Mouse (Mus musculus) heart, embryonic 13.5 days (tissue): Measurements from ENCODE around the gene Mrgprh. TPM values are rescaled to one million over a fixed set of nuclear protein-coding genes. Genes with fewer than 3 reads are reported as not detected.
"Not testable (repeated sequence)": the region's sequence is repeated elsewhere in the genome, so short reads cannot be mapped to it uniquely, and the experiment has no call there.

ENCODE experiments used
- ATAC-seq: fragments of 200-750 bp; cut with Nextera tagmentation; 2 replicates; pipeline ENCODE4 v1.8.0; 2017; ENCODE audit warnings: moderate TSS enrichment; ENCODE audit not compliant: insufficient number of reproducible peaks, low FRiP score, low TSS enrichment; ENCODE audit errors: extremely low read depth
- H3K27ac ChIP-seq: fragments of 300-500 bp; sonication (generic); replicated peaks from 2 replicates; pipeline ENCODE4 v1.5.1; 2015; ENCODE audit warnings: moderate library complexity, mild to moderate bottlenecking, inconsistent platforms
- H3K27me3 ChIP-seq: fragments of 300-500 bp; sonication (generic); replicated peaks from 2 replicates; pipeline ENCODE4 v1.6.1; 2015; ENCODE audit warnings: mild to moderate bottlenecking, inconsistent platforms
- H3K36me3 ChIP-seq: fragments of 300-500 bp; sonication (generic); 2 replicates; pipeline ENCODE4 v1.6.1; 2015; ENCODE audit warnings: mild to moderate bottlenecking, inconsistent platforms
- H3K4me1 ChIP-seq: fragments of 300-500 bp; sonication (generic); 2 replicates; pipeline ENCODE4 v1.6.1; 2015; ENCODE audit warnings: inconsistent platforms
- H3K4me2 ChIP-seq: fragments of 300-500 bp; sonication (generic); 2 replicates; pipeline ENCODE4 v1.6.1; 2015; ENCODE audit warnings: inconsistent platforms, mild to moderate bottlenecking, moderate library complexity
- H3K4me3 ChIP-seq: fragments of 300-500 bp; sonication (generic); 2 replicates; pipeline ENCODE4 v1.5.1; 2015; ENCODE audit warnings: moderate library complexity, mild to moderate bottlenecking, inconsistent platforms
- H3K9ac ChIP-seq: fragments of 300-500 bp; sonication (generic); 2 replicates; pipeline ENCODE4 v1.6.1; 2015; ENCODE audit warnings: inconsistent platforms, mild to moderate bottlenecking, moderate library complexity
- H3K9me3 ChIP-seq: fragments of 300-500 bp; sonication (generic); 2 replicates; pipeline ENCODE4 v1.6.1; 2016; ENCODE audit warnings: inconsistent platforms
- WGBS: fragments of 180-500 bp; shearing (Covaris S2); methylation state at CpG from one replicate; pipeline ENCODE4 v1.1.7; 2015; ENCODE audit warnings: mixed read lengths; 5-methylcytosine and 5-hydroxymethylcytosine counted together
- polyA plus RNA-seq: library from polyadenylated mRNA; unstranded; fragments of >200 nt; fragmentation: Nextera tagmentation; extraction: Ambion mirVana; gene quantifications from 2 replicates; pipeline ENCODE4 v1.2.1, GENCODE M21; 2015

Gene Mrgprh
- polyA plus RNA-seq, 1 experiment from 2014 or later, result not detected

DNA sequence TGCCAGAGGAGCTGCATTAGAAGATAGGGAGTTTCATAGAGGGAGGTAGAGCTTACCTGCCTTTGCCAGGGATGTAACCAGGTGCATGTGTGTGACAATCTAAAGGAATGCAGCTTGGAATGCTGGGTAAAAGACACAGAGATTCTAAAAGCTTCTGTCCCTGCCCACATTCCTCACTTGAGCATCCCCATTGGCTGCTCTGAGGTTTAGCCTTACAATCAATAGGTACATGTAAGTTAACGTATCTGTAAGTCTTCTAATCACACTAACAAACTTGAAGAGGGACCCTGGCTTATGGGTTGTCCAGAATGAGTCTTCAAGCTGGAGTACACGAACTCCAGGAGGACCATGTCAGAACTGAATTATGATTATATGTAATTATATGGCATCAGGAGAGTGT is 7.8 kb upstream of the Mrgprh start, which contains the start of gene Mas1:
Gene Mas1 (minus strand): TSS at position 101 of the 400 bp plus-strand sequence.
- no peaks in the 10 kb centered on the region for H3K36me3 ChIP-seq
- 34% methylated on average over 2 of the region's 2 CpGs for WGBS
- H3K27me3 ChIP-seq, result peaks cover 23% of the 10 kb centered on the region
- peaks cover 23% of the 10 kb centered on the region for H3K4me1 ChIP-seq
- no peaks in the 10 kb centered on the region for H3K9me3 ChIP-seq
- no peak within 1 kb of the TSS for H3K9ac ChIP-seq
- H3K27ac ChIP-seq, result peak within 1 kb of the TSS; percentile 61
- 0 out of 2 replicates have a peak within 1 kb of the TSS, but pooled peaks have one; percentile 19 for H3K4me2 ChIP-seq
- ATAC-seq, result no peak
- no peak within 1 kb of the TSS for H3K4me3 ChIP-seq

DNA sequence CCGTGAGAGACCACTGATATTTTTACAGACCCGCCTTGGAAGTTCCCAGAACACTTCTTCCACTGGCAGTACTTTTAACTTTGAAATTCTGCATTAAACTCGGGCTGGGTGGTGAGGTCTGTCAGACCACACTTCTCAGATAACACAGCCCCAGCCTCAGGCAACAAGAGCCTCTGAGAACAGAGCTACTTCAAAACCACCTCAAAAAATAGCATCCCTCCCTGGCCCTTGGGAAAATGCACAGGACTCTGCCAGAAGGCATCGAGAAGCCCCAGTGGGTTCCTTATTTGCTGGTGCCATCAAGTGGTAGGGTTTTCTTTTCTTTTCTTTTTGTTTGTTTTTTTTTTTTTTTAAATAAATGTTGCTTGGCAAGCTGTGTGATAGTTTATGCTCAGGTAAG is 7.2 kb upstream of the Mrgprh start:
- Histone ChIP-seq H3K9ac (no peak overlapping the region), H3K4me2 (no peak overlapping the region), H3K9me3 (no peaks in the 10 kb centered on the region), H3K4me3 (no peak overlapping the region), H3K27me3 (peaks cover 23% of the 10 kb centered on the region), H3K4me1 (peaks cover 27% of the 10 kb centered on the region), H3K27ac (0 out of 2 replicates have a peak overlapping the region, but pooled peaks have one; percentile 48), H3K36me3 (no peaks in the 10 kb centered on the region)
- no peak for ATAC-seq
- 10% methylated on average over 4 of the region's 4 CpGs for WGBS

DNA sequence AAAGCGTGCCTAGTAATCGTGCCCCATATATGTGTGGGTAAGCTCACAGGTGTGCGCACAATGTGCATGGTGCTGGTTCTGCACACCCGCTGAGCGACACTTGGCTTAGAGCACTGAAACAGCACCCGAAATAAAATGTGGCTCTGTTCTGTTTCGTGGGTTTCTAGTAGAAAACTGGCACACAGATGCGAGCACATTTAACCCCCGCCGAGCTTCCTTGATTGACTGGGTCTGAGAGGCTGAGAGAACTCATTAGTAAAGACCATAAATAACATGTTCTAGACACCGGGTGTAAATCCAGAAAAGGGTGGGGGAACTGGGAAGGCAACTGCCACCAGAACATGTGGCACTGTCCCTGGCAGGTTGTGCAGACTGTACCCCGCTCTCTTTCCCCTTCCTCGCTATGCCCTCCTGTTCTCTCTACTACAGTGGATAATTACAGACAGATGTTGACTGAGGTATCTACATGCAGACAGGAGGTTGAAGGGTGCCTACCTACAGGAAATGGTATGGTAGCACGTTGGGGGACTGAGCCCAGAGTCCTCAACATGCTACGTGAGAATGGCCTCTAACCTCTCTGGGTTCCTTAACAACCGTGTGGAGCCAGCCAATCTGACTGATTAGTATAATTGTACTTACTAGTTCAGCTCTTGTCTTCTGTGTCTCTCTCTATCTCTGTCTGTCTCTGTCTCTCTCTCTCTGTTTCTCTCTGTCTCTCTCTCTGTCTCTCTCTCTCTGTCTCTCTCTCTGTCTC is 3.4 kb upstream of the Mrgprh start:
- Histone ChIP-seq H3K4me3 (no peak overlapping the region), H3K36me3 (no peaks in the 10 kb centered on the region), H3K27ac (no peak overlapping the region), H3K9me3 (no peaks in the 10 kb centered on the region), H3K27me3 (peaks cover 23% of the 10 kb centered on the region), H3K4me1 (peaks cover 23% of the 10 kb centered on the region), H3K9ac (no peak overlapping the region), H3K4me2 (no peak overlapping the region)
- 65% methylated on average over 16 of the region's 16 CpGs for WGBS
- no peak for ATAC-seq

DNA sequence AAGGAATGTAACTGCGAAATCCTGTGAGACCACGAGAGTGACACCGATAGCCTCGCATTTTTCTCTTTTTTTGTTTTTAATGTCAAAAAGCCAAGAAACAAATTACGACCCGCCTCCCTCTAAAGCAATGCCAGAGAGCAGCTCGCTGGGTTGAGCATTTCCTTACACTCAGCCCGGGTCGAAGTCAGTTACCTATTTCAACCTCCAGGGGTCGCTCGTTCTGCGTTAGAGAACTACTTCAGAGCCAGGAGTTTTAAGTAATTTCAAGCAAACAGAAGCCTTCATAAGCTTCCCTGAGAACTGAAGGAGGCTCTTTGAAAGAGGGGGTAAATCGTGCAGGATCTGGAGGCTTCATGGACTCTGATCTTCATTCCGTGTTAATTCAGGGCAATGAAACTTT is 4.3 kb downstream of the Mrgprh start:
- peak overlapping the region; percentile 36 for H3K4me3 ChIP-seq
- peaks cover 4% of the 10 kb centered on the region for H3K4me1 ChIP-seq
- no peaks in the 10 kb centered on the region for H3K9me3 ChIP-seq
- H3K27ac ChIP-seq, result no peak overlapping the region
- H3K27me3 ChIP-seq, result no peaks in the 10 kb centered on the region; the same call in 1 of the 2 replicates
- peak overlapping the region; percentile 68 for H3K4me2 ChIP-seq
- peak overlapping the region; percentile 55 for H3K9ac ChIP-seq
- ATAC-seq, result no peak
- no peaks in the 10 kb centered on the region for H3K36me3 ChIP-seq
- 2% methylated on average over 14 of the region's 14 CpGs for WGBS

DNA sequence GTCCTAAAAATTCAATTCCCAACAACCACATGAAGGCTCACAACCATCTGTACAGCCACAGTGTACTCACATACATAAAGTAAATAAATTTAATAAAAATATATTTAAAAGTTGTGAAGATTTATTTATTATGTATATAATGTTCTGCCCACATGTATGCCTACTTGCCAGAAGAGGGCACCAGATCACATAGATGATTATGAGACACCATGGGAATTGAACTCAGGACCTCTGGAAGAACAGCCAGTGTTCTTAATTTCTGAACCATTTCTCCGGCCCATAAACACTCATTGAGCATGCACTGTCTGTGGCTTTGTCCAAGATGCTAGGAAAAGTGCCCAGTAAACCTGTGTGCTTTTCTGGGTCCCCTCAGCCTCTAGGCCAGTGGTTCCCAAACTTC is 5.4 kb downstream of the Mrgprh start:
- Histone ChIP-seq H3K36me3 (no peaks in the 10 kb centered on the region), H3K27ac (no peak overlapping the region), H3K4me1 (peaks cover 4% of the 10 kb centered on the region), H3K27me3 (no peaks in the 10 kb centered on the region; the same call in 1 of the 2 replicates), H3K9ac (no peak overlapping the region), H3K9me3 (no peaks in the 10 kb centered on the region), H3K4me3 (no peak overlapping the region), H3K4me2 (no peak overlapping the region)
- ATAC-seq, result no peak
- WGBS, result 63% methylated on average over 1 of the region's 1 CpGs

DNA sequence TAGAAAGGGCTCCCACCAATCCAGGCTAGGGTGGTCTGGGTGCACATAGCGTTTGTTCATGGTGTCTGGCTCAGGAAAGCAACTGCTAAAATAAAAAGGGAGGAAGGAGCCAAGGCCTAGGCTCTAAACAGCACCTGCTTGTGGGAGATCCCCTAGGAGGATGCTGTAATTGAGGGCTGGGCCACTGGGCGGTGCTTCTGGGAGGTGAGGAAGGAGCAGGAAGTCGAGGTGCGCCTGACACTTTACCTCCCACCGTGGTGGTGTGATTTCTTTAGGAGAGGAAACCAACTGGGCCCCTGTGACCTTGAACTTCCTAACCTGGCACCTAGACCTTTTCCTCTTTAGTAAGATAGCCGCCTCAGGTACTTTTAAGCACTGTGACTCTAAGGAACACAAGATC is 10.8 kb downstream of the Mrgprh start:
- Histone ChIP-seq H3K4me1 (peaks cover 17% of the 10 kb centered on the region), H3K27me3 (no peaks in the 10 kb centered on the region), H3K4me2 (no peak overlapping the region), H3K27ac (0 out of 2 replicates have a peak overlapping the region, but pooled peaks have one; percentile 17), H3K36me3 (peaks cover 19% of the 10 kb centered on the region), H3K9ac (no peak overlapping the region), H3K4me3 (no peak overlapping the region), H3K9me3 (no peaks in the 10 kb centered on the region)
- ATAC-seq, result no peak
- WGBS, result 38% methylated on average over 6 of the region's 6 CpGs

DNA sequence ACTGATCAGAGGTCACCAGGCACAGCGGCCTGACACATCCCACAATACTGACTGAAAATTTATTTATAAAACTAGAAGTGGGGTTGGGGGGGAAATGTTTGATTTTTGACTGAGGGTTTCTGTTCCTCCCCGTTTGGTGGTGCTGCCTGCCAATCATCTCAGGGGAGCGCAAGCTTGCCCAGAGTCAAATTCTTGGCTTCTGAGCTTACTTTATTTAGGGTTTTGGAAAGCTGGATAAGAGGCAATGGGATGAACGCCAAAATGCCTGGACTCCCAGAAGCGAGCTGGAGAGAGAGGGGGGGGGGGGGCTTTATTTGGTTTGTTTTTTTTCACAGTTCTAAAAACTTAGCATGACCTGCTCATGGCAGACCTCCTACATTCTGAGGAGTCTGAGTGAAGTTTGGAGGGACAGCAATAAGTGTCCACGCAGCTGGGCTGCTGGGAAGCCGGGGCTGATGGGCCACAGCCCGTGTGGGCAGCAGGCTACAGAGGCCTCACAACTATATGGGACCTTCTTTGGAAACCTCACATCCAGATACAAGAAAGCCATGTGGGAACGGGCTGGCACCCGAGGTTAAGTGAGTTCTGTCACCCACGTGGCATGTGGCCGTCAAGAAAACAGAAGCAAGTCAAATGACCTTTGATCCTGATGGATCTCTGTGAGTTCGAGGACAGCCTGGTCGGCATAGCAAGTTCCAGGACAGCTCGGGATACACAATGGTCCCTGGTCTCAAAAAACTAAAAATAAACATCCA is 11.4 kb downstream of the Mrgprh start:
- H3K4me2 ChIP-seq, result no peak overlapping the region
- no peak overlapping the region for H3K9ac ChIP-seq
- no peaks in the 10 kb centered on the region for H3K27me3 ChIP-seq
- peaks cover 23% of the 10 kb centered on the region for H3K36me3 ChIP-seq
- WGBS, result 62% methylated on average over 15 of the region's 15 CpGs
- peak overlapping the region; percentile 36; the same call in 1 of the 2 replicates for H3K27ac ChIP-seq
- no peak for ATAC-seq
- no peak overlapping the region for H3K4me3 ChIP-seq
- no peaks in the 10 kb centered on the region for H3K9me3 ChIP-seq
- peaks cover 17% of the 10 kb centered on the region for H3K4me1 ChIP-seq

DNA sequence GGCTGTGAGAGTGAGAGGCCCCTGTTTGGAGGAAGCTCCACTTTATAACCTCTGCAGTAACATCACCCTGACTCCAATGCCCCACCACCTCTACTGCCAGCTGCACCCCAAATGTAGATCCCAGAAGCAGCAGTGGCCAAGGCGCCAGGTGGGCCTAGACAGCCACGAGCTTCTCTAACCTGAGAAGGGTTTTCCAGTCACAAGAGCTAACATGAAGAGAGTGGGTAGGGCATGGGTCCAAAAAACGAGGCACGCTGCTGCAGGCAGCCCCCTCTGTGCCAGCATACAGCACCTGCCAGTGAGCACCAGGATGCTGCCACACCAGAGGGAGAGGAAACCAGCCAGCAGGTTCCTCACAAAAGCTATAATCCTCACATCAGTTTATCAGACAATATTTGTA is 15.2 kb downstream of the Mrgprh start:
- no peak for ATAC-seq
- WGBS, result 87% methylated on average over 4 of the region's 4 CpGs
- no peaks in the 10 kb centered on the region for H3K9me3 ChIP-seq
- H3K36me3 ChIP-seq, result peaks cover 35% of the 10 kb centered on the region
- H3K9ac ChIP-seq, result no peak overlapping the region
- no peak overlapping the region for H3K4me3 ChIP-seq
- H3K27ac ChIP-seq, result no peak overlapping the region
- H3K27me3 ChIP-seq, result no peaks in the 10 kb centered on the region
- no peak overlapping the region for H3K4me2 ChIP-seq
- H3K4me1 ChIP-seq, result peaks cover 17% of the 10 kb centered on the region

DNA sequence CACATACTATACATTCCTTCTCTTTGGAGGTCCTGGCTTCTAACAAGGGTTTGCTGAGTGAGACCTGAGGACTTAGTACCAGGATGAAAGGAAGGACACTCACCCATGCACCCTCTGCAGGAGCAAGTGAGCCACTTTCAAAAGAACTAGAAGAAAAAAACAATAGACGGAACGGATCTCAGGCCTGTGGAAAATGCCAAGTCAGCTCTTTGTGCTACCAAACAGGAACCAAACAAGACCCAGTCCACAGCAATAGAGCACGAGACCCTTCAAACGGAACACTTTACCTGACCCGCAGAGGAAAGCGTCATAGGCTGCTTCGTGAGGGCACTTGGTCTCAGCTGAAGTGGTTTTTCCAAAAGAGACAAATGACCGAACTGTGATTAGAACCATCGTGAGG is 16.2 kb downstream of the Mrgprh start:
- Histone ChIP-seq H3K9me3 (no peaks in the 10 kb centered on the region), H3K4me1 (peaks cover 11% of the 10 kb centered on the region), H3K4me2 (no peak overlapping the region), H3K27me3 (no peaks in the 10 kb centered on the region), H3K9ac (no peak overlapping the region), H3K27ac (no peak overlapping the region), H3K4me3 (no peak overlapping the region), H3K36me3 (peaks cover 40% of the 10 kb centered on the region)
- no peak for ATAC-seq
- 75% methylated on average over 9 of the region's 9 CpGs for WGBS

DNA sequence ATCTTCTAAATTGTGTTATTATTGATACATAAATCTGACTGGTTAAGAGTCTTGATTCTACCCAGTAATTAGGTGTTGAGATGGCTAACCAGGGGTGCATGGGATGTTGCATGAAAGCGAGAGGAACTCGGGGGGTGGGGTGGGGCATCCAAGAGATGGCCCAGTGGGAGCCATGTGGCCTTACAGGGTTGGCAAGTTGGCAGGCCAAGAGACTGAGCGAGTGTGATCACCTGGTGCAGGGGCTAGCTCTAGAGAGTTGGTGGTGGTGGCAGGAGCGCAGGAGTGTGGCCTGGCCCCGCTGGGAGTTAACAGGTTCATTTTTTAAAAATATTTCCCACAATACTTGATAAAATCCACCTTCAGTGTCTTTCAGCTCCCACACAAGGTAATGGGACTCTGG is 21.8 kb downstream of the Mrgprh start:
- Histone ChIP-seq H3K27me3 (no peaks in the 10 kb centered on the region), H3K9ac (no peak overlapping the region), H3K4me3 (no peak overlapping the region), H3K9me3 (no peaks in the 10 kb centered on the region), H3K4me2 (no peak overlapping the region), H3K4me1 (no peaks in the 10 kb centered on the region), H3K36me3 (peaks cover 57% of the 10 kb centered on the region), H3K27ac (no peak overlapping the region)
- WGBS, result 79% methylated on average over 5 of the region's 5 CpGs
- ATAC-seq, result no peak

DNA sequence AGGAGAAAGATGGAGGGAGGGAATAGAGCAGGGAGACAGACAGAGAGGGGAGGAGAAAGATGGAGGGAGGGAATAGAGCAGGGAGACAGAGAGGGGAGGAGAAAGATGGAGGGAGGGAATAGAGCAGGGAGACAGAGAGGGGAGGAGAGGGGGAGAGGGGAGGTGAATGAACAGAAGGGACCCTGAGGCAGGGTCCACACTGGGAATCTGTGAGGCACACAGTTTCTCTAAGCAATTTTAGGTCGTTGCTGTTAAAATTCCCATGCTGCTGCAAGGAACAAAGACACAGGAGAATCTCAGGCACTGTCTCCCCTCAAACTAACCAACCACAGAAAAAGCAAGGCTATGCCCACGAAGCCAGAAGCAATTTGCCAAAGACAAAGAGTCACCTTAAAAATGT is 22.8 kb downstream of the Mrgprh start:
- not testable (repeated sequence) for H3K27ac ChIP-seq, H3K4me1 ChIP-seq, H3K9me3 ChIP-seq, H3K9ac ChIP-seq, H3K27me3 ChIP-seq, H3K4me3 ChIP-seq, H3K4me2 ChIP-seq, ATAC-seq
- 55% methylated on average over 2 of the region's 2 CpGs for WGBS
- H3K36me3 ChIP-seq, result peaks cover 64% of the 10 kb centered on the region
